Mouse (Mus musculus) monocyte, adult 2 months (primary cell): ENCODE measurements around the gene Ube2o.
A peak's percentile ranks its signal among the peaks of the same experiment; 100 is the strongest.

Experiments used
- DNase-seq, 2 experiments: peaks; one replicate each; pipeline ENCODE4 v3.0.0; 2022; ENCODE audit warnings: low spot score in 2 of 2, low read depth in 1 of 2

Ube2o gene

DNA sequence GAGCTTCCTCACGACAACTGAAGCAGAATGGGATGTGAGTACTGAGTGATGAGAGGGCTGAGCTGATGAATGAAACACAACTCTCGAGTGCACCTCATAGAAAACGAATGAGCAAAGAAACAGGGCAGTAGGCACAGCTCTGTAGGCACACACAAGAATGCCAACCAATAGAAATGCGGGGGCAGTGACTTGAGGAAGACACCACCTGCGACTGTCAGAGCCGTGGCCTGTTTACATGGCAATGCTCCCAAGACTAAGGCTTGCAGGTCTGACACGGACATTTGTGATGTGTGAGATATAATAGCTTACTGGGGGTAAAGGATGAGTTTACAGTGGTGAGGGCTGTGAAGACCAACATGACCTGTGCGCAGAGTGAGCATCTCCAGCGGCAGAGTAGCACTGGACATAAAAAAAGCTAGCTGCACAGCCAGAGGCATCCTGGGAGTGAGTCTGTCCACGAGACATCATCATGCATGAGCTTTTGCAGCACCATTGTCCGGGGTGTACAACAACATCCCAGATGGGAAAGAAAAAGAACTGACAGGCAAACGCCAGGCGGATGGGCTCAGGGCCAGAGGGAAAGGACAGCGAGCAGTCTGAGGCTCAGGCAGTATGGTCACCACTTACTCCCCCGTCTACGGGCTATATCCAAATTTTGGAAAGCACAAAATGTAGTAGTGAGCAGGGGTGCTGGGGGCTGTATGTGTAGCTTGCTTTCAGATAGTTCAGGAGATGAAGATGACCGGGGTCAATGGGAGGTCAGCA, 33.8 kb downstream of the Ube2o start:
- DNase-seq, result no peak

GRCm38 (mm10) chr11:116543110-116543509, 38.1 kb downstream of the Ube2o start:
- DNase-seq, result no peak

DNA sequence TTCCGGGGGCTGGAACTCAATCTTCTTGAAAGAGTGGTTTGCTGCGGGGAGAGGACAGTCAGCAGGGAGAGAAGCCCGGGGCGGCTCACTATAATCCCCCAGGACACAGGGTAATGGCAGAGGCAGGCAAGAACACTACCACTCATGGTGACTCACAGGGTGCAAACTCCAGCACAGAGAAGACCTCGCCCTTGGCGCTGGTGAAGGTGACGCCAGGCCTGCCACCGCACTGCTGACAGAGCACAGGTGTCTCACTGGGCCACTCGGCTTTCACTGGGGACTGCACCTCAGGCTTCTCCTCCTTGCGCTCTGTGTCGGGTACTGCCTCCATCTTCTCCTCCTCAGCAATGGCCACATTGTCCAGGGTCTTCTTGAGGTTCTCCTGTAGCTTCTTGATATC, 40.1 kb downstream of the Ube2o start:
- no peak for DNase-seq

- no peak for DNase-seq
These were observed 43.0 kb downstream of the Ube2o start for GRCm38 (mm10) chr11:116538142-116538735.

GRCm38 (mm10) chr11:116537388-116537787, 43.9 kb downstream of the Ube2o start:
- DNase-seq, result no peak

GRCm38 (mm10) chr11:116536685-116537084, 44.6 kb downstream of the Ube2o start:
- DNase-seq, result no peak

- DNase-seq, result peak in 1 of 2 experiments; percentile 22
These were observed 46.9 kb downstream of the Ube2o start for GRCm38 (mm10) chr11:116534154-116534865.

DNA sequence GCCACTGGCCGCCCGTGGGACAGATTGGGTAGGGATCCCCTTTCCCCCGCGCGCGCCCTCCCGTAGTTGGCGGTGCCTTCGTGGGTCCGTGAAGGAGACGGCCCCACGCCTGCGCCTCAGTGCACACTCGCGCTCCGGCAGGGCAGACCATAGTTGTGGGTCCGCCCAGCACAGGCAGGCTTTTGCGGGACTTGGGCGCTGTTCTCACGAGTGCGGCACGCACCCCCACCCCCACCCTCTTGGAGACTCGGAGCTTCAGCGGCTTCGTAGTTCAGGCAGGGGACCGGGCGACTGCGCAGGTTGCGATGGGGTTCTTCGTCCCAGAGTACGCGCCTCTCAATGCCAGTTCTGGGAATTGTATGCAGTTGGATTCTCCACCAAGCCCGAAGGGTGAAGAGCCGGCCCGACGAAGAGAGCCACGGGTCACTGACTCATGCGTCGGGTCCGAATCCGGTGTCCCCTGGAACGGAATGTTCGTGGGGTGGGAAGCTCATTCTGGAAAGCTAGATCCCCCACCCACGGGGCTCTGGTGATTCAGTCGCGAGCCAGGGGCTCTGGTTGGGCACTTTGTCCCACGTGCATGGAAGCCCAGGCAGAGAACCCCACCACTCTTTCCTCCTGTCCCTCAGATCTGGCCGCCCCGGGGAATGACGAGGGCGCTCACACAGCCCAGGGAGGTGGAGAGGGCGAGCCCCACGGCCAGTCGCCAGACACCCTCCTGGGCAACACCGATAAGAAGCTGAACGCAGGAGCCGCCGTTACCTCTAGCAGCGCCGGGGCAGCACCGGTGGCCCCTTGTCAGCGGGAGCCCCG, 47.7 kb downstream of the Ube2o start:
- no peak for DNase-seq

GRCm38 (mm10) chr11:116532810-116533338, 48.4 kb downstream of the Ube2o start:
- no peak for DNase-seq

DNA sequence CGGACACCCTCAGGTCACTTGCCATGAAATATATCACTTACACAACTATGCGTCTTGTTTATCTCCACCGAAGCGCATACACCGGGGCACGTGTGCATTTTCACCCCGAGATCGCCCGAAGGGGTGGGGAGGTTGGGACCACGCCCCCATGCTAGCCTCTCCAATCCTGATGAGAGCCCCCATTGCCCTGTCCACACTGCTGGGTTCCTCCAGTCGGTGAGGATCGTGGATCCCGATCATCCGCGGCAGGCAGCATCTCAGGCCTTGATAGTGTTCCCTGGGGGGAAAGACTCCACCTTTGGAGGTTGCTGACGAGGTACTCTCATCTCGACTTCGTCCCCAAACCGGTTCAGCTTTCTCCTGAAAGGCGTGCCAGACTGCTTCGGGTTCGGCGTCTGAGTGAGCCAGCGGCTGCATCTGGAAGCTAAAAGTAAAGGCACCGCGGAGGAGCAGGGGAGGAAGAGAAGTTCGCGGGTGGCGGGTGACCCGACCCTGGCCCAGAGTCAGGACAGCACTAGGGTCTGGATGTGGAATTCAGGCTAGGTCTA, 48.9 kb downstream of the Ube2o start:
- DNase-seq, result no peak

DNA sequence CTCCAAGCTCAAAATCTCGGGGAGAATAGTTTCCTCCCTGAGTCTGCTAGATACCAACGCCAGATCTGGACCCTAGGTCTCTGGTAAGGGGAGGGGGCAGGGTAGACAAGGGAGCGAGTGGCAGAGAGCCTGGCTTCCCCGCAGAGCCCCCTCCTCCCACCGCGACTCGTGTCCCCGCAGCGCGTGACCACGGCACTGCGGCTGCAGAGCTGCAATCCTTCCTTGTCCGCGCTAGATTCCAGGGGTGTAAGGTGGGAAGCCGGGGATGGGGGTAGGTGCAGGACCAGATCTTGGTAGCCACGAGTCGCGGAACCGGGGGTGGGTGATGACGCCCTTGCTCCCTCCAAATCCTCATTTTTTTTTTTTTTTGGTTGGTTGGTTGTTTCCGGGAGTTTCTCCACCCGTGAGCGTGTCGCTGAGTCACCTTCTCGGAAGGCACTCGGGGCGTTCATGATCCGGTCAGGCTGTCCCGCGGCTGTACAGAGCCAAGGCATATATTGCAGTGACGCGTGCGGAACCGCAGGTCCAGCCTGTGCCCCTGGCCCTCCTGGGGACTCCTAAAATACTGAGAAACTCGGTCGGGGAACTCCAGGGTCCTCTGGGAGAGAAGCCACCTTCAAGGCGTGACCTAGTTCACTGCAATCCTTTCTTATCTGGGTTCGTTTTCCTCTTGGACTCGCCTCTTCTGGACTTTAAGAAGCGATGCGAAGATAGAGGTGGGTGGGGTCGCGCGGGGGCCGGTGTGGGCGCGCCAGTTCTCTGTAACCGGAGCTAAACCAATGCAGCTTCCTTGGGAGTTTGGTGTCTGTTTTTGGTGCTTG, 49.7 kb downstream of the Ube2o start:
- no peak for DNase-seq

DNA sequence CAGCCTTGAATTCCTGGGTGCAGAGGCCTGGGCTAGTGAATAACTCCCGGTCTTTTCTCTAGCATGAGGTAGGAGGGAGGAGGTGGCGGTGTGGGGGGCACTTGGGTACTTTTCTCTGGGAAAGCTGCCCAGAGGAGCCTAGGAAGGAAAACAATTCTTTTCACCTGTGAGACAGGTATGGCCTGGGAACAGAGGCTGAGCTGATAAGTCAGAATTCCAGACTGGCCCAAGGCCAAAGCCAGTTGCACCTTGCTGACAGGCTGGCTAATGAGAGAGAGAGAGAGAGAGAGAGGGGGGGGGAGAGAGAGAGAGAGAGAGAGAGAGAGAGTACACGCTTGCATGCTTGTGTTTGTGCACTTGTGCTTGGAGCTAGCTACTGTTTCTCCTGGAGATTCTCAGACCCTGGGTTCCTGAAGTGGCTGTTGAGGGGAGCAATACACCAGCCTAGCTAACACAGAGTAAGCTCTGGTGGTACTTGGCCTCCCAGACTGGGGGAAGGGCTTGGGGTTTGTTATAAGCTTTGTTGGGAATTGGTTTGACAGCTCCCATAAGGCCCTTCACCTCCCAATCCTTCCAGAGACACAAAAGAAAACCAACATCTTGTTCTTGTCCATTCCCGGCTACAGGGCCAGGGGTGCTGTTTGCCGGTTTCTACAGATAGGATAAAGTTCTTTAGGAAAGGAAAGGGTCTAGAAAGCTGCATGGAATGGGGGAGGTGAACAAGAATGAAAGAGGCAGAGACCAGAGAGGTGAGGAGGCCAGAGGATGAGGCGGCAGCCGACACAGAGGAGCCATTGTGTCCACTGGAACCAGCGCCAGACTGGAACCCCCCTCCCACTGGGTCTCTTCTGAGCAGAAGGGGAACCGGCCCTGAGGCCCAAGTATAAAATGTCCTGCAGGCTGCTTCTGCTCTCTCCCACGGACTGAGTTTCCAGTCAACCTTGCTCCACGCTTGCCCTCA, 50.8 kb downstream of the Ube2o start, which contains the start of gene Sphk1:
Gene Sphk1, plus strand, starts transcription at position 739 of the 961 bp plus-strand sequence.
- no peak for DNase-seq

DNA sequence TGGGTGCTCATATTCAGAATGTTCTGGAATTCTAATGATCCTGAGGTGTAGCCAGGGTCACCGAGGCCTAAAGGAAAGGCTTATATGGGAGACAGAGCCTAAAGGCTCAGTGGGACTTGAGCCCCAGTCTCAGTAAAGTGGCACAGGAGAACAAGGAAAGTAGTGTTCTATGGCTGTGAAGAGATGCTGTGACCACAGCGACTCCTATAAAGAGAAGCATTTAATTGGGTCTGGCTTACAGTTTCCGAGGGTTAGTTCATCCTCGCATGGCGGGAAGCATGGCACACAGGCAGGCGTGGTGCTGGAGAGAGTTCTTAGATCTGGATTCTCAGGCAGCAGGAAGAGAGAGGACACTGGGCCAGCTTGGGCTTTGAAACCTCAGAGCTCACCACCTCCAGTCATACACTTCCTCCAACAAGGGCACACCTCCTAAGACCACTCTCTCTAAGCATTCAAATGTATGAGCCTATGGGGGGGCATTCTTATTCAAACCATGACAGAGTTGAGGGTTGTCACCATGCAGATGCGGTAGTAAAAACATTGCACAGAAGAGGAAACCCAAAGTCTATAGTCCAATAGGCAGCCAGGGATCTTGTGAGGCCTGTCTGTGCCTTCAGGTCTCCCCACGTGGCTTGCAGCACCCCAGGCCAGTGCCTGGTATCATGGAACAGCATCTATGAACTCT, 52.5 kb downstream of the Ube2o start:
- no peak for DNase-seq

DNA sequence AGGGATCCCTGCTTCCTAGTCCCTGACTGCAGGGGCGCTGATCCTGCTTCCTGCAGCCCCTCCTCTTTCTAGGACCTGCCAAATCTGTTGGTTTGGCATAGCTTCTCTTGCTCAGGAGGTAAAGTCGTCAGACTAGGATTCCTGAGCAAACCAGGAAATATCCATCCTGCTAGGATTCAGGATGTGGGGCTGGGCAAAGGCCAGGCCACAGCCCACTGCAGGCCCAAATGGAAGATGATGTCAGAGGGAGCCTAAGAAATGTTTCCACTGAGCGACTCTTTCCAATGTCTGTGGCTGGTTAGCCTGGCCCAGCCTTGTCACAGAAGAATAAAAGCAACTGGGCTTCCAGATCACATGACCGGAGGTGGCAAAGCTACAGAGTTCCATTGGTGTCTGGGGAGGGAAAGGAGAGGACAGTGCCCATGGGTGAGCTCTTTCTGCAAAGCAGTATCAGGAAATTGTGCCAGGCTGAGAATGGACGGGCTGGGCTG, 57.5 kb downstream of the Ube2o start:
- DNase-seq, result no peak

- DNase-seq, result no peak
These were observed 58.2 kb downstream of the Ube2o start for GRCm38 (mm10) chr11:116522886-116523698.

- no peak for DNase-seq
These were observed 59.2 kb downstream of the Ube2o start for GRCm38 (mm10) chr11:116522046-116522445.

GRCm38 (mm10) chr11:116521143-116521542, 60.1 kb downstream of the Ube2o start:
- no peak for DNase-seq
